Mouse (Mus musculus) neural tube, embryonic 10.5 days (tissue): ENCODE results near the gene Gm27021.
A peak's percentile ranks its signal among the peaks of the same experiment; 100 is the strongest.

Experiments
- DNase-seq: peaks from one replicate; pipeline ENCODE4 v3.0.0-alpha.2; 2017; ENCODE audit warnings: low spot score; ENCODE audit errors: extremely low spot score

The Gm27021 gene

GRCm38 (mm10) chr8:120667561-120668373 is at the start of gene Gm27021, which contains the start of gene Cox4i1:
TSS of gene Gm27021 (minus strand) at chr8:120668079.
TSS of gene Cox4i1 (plus strand) at chr8:120668222.
- peak; percentile 97 for DNase-seq

- DNase-seq, result no peak
Observed at GRCm38 (mm10) chr8:120715996-120716680, 48.3 kb upstream of the Gm27021 start.

- DNase-seq, result no peak
Observed at GRCm38 (mm10) chr8:120715200-120715599, 47.3 kb upstream of the Gm27021 start.

GRCm38 (mm10) chr8:120709176-120709575 is 41.3 kb upstream of the Gm27021 start:
- no peak for DNase-seq

DNA sequence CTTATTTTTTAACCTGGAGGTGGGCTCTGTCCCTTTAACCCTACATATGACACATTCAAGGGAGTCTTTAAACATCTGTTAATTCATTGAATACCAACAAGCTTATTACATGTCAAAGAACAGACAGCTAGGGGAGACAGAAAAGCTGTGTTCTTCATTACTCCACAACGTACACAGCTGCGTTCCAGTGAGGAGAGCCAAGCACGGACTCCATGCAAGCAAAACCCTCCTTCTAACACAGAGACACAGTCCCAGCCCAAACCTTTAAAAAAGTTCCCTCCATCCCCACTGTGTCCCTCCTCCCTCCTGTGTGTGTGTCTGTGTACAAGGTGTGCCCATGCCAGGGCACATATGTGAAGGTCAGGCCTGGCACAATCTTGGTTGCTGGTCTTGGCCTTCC is 38.3 kb upstream of the Gm27021 start:
- no peak for DNase-seq

DNA sequence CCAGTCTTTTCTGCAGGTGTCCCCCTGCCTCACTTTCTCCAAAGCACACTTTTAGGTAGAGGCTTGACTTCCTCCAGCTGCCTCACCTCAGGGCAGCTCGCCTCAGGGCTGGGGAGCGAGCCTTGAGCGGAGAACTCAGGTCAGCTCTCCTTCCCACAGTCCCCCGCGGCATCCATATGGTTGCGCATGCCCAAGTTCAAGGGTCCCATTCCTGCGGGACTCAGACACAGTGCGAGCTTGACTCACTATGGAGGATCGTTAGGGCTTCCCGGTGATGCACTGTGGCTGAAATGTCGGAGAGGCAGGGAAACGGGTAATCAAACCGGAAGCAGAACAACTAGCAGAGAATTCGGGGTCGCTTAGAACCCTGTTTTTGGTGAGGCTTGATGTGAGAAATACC is 37.3 kb upstream of the Gm27021 start:
- no peak for DNase-seq

GRCm38 (mm10) chr8:120704203-120704602 is 36.3 kb upstream of the Gm27021 start:
- DNase-seq, result no peak

DNA sequence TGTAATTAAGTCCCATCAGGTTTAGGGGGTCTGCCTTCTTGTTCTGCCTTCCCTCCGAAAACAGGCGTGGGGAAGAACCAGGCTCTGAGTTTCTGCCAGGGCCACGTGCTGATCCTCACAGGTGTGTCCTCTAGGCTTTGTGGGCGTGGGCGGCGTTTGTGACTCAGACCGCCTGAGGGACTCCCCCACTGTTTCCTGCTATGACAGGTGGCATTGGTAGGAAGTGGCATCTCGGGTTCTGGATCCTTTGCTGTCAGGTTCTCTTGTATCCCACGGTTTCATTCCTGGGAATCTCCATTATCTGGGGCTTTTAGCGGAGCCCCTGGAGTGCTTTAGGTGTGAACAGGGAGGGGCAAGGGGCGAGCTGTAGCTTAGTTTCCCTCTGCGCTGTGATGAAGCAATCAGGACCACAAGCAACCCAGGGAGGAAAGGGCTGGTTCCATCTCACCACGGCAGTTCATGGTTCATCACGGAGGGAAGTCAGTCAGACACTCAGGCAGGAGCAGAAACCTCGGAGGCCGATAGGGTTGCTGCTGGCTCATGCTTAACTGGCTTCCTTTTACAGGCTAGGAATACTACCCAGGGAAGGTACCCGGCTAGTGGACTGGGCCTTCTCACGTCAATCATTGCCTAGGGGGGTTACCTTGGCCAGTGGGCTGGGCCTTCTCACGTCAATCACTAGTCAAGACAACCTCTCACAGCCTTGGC is 34.0 kb upstream of the Gm27021 start:
- DNase-seq, result no peak

DNA sequence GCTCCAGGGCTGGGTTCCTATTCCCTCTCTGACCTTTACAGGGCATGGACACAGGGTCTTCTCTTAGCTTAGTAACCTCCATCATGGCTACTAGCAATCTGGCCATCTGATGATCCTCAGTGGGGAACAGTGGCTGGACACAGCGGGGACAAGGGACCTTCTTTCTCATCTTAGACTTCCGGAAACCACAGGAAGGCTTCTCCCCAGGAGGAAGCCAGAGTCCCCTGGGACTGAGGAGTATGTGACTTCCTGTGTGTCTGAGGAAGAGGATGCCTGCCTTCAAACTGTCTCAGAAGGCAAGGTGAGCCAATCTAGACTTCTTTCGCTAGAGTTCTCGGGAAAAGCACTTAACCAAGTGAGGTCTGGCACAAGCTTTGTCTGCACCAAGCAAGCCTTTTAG is 32.2 kb upstream of the Gm27021 start:
- DNase-seq, result no peak

- no peak for DNase-seq
Observed at GRCm38 (mm10) chr8:120699565-120699964, 31.7 kb upstream of the Gm27021 start.

DNA sequence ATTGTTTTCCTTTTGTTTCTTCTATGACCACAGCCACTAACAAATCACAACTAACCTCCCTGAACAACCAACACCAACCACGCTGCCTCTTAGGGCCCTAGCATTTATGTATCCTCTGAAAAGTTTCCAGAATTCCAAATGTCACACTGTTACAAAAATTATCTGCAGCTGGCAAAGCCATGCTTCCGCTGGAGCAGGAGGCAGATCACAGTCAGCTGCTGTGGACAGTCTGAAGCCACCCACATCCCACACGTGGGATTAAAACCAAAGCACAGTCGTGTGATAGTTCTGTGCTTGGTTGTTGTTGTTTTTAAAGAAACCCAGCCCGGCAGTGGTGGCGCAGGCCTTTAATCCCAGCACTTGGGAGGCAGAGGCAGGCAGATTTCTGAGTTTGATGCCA is 31.2 kb upstream of the Gm27021 start:
- no peak for DNase-seq

- no peak for DNase-seq
Observed at GRCm38 (mm10) chr8:120698426-120698825, 30.5 kb upstream of the Gm27021 start.

DNA sequence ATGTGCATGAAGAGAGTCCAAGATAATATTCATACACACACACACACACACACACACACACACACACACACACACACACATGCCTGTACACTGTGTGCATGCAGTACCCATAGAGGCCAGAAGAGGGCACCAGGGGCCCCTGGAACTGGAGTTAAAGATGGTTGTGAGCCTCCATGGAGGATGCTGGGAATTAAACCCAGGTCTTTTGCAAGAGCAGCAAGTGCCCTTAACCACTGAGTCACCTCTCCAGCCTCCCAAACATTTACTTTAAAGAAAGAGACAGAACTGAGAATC is 30.0 kb upstream of the Gm27021 start:
- DNase-seq, result no peak

- DNase-seq, result no peak
Observed at GRCm38 (mm10) chr8:120697154-120697978, 29.5 kb upstream of the Gm27021 start.

DNA sequence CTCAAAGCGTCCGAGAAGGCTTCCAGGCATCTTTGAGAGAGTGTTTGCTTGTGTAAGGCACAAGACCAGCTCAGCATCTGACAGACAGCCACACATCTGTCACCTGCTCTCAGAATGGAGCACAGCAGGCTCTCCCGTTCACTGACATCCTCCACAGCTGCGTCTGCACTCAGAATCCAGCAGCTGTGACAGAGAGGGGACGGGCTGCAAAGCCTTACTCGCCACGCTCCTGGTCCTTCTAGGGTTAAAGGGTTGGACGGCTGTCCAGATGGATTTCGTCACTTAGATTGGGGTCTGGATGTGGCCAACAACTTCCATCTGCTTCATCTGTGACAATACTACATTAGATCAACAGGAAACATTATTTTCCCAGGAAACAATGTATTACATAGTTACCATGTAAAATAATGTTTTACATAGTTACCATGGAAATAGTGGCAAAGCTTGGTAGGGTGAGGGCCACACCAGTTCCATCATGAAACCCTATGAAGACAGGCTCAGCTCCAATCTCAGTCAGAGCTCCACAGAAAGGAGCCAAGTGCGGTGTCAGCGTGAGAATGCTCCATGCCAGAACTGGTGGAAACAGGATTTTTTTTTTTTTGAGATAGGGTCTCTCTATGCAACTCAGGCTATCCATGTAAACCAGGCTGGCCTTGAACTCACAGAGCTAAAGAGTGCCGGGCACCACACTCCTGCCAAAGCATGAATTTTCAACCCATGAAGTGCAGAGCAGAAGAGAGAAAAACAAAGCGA is 28.7 kb upstream of the Gm27021 start:
- no peak for DNase-seq

GRCm38 (mm10) chr8:120693861-120694493 is 26.1 kb upstream of the Gm27021 start:
- no peak for DNase-seq

- no peak for DNase-seq
Observed at GRCm38 (mm10) chr8:120692934-120693333, 25.1 kb upstream of the Gm27021 start.

GRCm38 (mm10) chr8:120688511-120688910 is 20.6 kb upstream of the Gm27021 start:
- DNase-seq, result no peak

DNA sequence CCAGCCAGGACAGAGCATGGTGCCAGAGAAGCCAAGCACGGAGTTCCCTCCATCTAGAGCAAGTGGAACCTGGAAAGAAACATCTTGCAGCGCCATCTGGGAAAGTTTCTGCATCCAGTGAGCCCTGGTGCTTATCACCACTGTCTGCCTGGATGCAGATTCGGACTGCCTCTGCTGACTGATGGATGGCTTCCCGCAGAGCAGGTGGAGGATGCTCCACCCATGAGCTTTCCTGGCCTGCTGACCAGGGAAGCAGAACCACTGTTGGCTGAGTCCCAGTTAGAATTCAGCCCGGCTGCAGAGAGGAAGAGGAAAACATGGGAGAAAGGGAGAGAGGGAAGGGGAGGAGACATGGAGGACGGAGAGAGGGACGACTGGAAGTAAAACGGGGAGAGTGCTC is 19.9 kb upstream of the Gm27021 start:
- DNase-seq, result no peak

DNA sequence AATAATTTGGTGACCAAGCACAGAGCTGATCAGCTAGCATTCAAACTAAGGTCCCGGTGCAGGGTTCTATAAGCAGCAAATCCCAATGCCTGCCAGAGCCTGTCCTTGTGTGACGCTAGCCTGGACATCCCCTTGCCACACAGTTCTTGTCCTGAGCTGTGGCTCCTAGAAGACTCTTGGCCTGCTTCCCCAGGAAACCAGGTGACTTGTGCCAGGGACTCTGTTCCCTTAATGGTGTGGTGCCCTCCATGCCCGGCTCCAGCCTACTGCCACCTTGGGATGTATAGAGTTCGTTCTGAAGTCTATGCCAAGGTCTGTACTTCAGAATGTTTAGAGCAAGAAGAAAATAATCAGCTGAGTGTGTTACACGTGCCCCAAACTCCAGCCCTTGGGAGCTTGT is 18.7 kb upstream of the Gm27021 start:
- DNase-seq, result no peak
